Mouse (Mus musculus): ENCODE results near the gene BC048562. TPM values are rescaled to one million over a fixed set of nuclear protein-coding genes. Genes with fewer than 3 reads are reported as not detected.

Gene BC048562
- total RNA-seq, 2 experiments from 2014 or later: not detected

DNA sequence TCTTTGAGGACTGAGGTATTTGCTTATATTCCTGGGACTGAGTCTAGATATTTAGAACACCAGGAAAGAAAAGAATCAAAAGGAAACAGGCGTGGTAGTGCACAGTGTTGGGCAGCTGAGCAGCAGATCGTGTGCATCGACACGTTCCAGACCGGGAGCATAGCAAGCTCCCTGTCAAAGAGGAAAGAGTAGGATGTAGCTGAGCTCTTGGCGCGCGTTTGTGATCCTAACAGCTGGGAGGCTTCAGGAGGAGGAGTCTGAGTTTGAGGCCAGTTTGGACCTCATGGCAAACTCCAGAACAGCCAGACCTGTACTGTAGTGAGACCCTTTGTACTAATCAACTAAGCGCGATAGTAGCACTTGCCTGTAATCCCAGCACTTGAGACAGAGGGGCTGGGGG, 25.9 kb downstream of the BC048562 start:
- Histone ChIP-seq H3K27ac (no peak overlapping the region), H3K4me3 (no peak overlapping the region)
- DNase-seq (ENCODE audit: extremely low spot score in 1 of 2, low spot score in 2 of 2): no peak
- intact Hi-C loops (cut with DNase I): no loop called here
- TF ChIP-seq CTCF (IDR thresholded peaks at IDR 0.05): no peak

DNA sequence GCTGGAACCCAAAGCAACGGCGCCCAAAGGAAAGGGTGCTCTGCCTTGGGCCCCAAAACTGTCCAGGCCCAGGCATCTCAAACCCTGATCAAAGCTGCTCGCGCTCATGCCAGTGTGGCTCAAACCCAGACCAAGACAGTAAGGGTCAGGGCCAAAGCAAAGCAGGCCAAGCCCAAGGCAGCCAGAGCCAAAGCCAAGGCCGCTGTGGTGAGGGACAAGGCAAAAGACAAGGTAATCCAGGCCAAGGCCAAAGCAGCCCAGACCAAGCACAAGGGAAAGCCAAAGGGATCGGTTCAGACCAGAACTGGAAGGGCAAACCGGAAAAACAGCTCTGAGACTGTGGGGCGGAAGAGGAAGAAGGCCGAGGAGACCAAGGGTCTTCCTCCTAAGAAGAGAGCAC, 27.4 kb downstream of the BC048562 start:
- no peak for DNase-seq (ENCODE audit: extremely low spot score in 1 of 2, low spot score in 2 of 2)
- no peak overlapping the region for H3K4me3 ChIP-seq
- H3K27ac ChIP-seq: no peak overlapping the region
- intact Hi-C loops (cut with DNase I): no loop called here
- no peak for TF ChIP-seq CTCF (IDR thresholded peaks at IDR 0.05)

DNA sequence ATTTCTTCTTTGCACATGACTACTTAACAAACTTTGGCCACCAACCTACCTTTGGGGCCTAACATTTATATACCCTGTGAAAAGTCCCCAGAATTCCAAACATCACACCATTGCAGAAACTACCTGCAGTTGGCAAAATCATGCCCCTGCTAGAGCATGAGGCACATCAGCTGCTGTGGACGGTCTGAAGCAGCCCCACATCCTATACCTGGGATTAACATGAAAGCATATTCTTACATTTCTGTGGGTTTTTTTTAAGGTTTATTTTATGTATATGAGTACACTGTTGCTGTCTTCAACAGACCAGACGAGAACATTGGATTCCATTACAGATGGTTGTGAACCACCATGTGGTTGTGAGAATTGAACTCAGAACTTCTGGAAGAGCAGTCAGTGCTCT, 29.9 kb downstream of the BC048562 start:
- TF ChIP-seq CTCF (IDR thresholded peaks at IDR 0.05): no peak
- Histone ChIP-seq H3K4me3 (no peak overlapping the region), H3K27ac (no peak overlapping the region)
- intact Hi-C loops (cut with DNase I): no loop called here
- no peak for DNase-seq (ENCODE audit: extremely low spot score in 1 of 2, low spot score in 2 of 2)

DNA sequence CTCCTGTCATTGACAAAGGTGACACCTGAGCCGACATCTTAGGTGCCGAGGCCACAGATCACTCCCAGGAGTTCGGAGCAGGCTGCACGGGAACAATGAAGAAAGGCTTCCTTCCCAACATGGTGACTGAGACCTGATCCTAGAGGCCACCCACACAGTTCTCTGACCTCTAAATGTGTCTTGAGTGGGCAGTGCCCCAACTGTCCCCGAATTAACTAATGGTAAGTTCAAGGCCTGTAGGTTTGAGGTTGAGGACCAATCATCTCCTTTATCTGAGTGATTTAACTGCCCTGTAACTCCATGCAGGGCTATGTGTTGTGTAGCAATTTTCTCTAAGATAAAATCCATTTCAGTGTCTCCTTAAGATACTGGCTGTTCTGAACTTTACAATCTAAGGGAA, 33.1 kb downstream of the BC048562 start:
- no peak for TF ChIP-seq CTCF (IDR thresholded peaks at IDR 0.05)
- H3K27ac ChIP-seq: no peak overlapping the region
- H3K4me3 ChIP-seq: no peak overlapping the region
- DNase-seq (ENCODE audit: extremely low spot score in 1 of 2, low spot score in 2 of 2): no peak
- intact Hi-C loops (cut with DNase I): no loop called here

DNA sequence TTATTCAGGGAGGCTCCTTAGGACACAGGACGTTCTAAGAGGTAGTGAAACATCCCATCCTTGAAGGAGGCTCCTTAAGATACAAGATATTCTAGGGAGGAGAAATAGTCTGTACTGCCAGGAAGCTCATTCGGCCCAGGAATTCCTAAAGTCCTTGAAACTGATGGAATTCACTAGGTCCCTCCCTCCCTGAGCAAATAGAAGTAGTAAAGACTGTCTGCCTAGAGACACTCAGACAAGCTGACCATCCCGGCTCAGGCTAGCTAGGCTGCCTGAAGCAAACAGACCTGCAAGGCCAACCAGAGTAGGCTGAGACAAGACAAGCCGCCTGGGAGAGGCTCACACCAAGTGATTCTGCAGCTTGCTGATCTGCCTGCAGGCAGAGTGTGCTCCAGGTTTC, 33.6 kb downstream of the BC048562 start:
- intact Hi-C loops (cut with DNase I): no loop called here
- Histone ChIP-seq H3K4me3 (no peak overlapping the region), H3K27ac (no peak overlapping the region)
- no peak for TF ChIP-seq CTCF (IDR thresholded peaks at IDR 0.05)
- DNase-seq (ENCODE audit: extremely low spot score in 1 of 2, low spot score in 2 of 2): no peak

GRCm38 (mm10) chr9:108474528-108474927, 38.2 kb downstream of the BC048562 start:
- H3K27ac ChIP-seq: no peak overlapping the region
- no peak for DNase-seq (ENCODE audit: extremely low spot score in 1 of 2, low spot score in 2 of 2)
- H3K4me3 ChIP-seq: no peak overlapping the region
- no peak for TF ChIP-seq CTCF (IDR thresholded peaks at IDR 0.05)
- intact Hi-C loops (cut with DNase I): no loop called here

DNA sequence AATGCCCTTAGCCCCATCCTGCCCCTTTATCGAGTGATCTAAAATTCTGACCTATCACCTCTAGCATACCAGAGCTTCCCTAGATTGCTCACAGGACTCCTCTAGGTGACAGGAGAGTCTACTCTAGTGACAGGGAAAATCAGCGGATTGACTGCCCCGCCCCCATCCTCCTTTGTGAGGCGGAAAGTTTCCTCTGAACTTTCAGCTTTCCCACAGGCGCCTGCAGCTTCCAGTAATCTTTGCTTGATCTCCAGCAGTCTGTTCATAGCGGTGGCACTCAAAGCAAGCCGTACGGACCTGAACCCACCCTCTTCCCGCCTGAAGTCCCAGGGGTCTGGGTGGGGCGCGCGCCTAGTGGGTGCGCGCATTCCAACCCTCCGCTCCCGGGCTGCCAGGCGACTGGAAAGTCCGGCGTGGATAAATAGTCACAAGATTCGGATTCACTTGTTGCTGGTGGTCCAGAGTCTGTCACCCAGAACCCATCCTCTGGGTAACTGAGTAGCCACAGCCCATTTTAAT, 42.4 kb downstream of the BC048562 start:
- peak overlapping the region; percentile 64 for H3K27ac ChIP-seq
- no peak for DNase-seq (ENCODE audit: extremely low spot score in 1 of 2, low spot score in 2 of 2)
- no peak for TF ChIP-seq CTCF (IDR thresholded peaks at IDR 0.05)
- intact Hi-C loops (cut with DNase I): no loop called here
- H3K4me3 ChIP-seq: peak overlapping the region; percentile 38

DNA sequence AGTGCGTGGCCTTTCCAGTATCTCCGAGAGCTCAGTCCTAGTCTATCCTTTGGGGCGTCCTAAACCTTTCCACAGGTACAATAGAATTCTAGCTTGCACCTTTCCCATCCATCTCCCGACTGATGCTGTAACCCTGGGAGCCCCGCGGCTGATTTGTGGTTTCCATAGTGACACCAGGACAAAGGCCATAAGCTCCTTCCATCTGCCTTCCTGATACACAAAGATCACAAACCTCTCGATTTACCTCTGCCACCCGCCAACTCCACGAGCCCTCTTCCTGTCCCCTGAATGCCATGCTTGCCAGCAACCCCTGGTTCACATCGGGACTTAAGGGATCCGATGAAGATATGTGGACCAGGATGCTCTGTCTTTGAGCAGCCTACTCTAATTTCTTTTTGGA, 43.0 kb downstream of the BC048562 start:
- Histone ChIP-seq H3K27ac (no peak overlapping the region), H3K4me3 (peak overlapping the region; percentile 38)
- TF ChIP-seq CTCF (IDR thresholded peaks at IDR 0.05): no peak
- intact Hi-C loops (cut with DNase I): no loop called here
- DNase-seq (ENCODE audit: extremely low spot score in 1 of 2, low spot score in 2 of 2): no peak

DNA sequence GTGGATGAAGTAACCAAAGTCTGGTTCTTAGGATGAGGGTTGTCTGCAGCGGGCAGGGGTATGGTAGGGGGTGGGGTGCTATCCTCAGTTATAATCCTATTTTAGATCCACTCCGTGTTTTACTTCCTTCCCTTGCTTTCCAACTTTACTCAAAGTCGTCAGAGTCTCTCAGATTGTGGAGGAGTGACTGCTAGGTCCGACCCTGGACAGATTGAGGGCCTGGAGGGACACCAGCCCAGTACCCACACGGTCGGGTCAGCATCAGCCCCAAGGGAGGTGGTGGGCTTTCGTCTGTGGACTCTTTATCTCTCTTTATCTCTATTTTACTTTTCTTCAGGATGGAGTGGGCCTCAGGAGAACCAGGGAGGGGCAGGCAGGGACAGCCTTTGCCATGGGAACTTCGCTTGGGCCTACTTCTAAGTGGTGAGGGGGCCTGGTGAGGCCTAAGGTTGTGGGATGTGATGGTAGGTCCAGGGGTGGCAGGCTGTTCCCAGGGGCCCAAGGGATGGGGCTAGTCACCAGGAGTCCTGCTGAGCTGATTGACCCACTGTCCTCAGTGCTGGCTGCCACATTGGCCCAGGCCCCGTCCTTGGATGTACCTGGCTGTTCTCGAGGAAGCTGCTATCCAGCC, 43.6 kb downstream of the BC048562 start, which contains the start of gene Lamb2:
Gene Lamb2 (plus strand): TSS at position 16 of the 631 bp plus-strand sequence.
- Histone ChIP-seq H3K4me3 (peak within 1 kb of the TSS; percentile 46), H3K27ac (peak within 1 kb of the TSS; percentile 66)
- no peak for DNase-seq (ENCODE audit: extremely low spot score in 1 of 2, low spot score in 2 of 2)
- intact Hi-C loops (cut with DNase I): no loop called here
- no peak for TF ChIP-seq CTCF (IDR thresholded peaks at IDR 0.05)

- no peak for TF ChIP-seq CTCF (IDR thresholded peaks at IDR 0.05)
- intact Hi-C loops (cut with DNase I): no loop called here
- H3K4me3 ChIP-seq: no peak overlapping the region
- no peak for DNase-seq (ENCODE audit: extremely low spot score in 1 of 2, low spot score in 2 of 2)
- H3K27ac ChIP-seq: no peak overlapping the region
These were observed 44.7 kb downstream of the BC048562 start for GRCm38 (mm10) chr9:108480813-108481519.

DNA sequence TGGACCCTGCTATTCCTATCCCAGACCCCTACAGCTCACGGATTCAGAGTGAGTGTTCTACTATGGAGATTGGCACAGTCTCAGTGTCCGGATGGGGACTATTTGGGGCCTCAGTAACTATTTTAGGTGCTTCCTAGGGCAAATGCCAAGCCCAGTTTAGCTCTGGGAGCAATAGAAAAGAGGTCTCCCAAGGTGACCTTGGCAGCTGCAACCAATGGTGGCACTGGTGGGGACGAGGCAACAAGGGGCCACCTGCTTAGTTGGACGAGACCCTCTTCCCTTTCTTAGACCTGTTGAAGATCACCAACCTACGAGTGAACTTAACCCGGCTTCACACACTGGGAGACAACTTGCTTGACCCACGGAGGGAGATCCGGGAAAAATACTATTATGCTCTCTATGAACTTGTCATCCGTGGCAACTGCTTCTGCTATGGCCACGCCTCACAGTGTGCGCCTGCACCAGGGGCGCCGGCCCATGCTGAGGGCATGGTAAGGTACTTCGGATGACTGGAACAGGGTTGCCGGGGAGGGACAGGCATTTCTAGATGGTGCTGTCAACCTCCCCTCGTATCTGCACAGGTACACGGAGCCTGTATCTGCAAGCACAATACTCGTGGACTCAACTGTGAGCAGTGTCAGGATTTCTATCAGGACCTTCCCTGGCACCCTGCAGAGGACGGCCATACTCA, 45.4 kb downstream of the BC048562 start:
- intact Hi-C loops (cut with DNase I): no loop called here
- H3K4me3 ChIP-seq: no peak overlapping the region
- no peak for TF ChIP-seq CTCF (IDR thresholded peaks at IDR 0.05)
- DNase-seq (ENCODE audit: extremely low spot score in 1 of 2, low spot score in 2 of 2): no peak
- no peak overlapping the region for H3K27ac ChIP-seq

Data from left cerebral cortex, adult 2 months (tissue).